Mouse (Mus musculus) CH12.LX (cell line): ENCODE results near the gene Anln.

Experiments used
- CTCF ChIP-seq, 2 experiments: IDR thresholded peaks in 1 of 2; conservative IDR thresholded peaks in 1 of 2; 2 replicates each; pipeline ENCODE4 v1.5.1; 2011 to 2012; ENCODE audit warnings: low read depth in 2 of 2, low read length in 2 of 2, improper control_type of control experiment in 1 of 2, inconsistent platforms in 1 of 2, mild to moderate bottlenecking in 1 of 2, moderate library complexity in 1 of 2
- EP300 ChIP-seq: IDR thresholded peaks from 2 replicates; pipeline ENCODE4 v1.6.1; 2011; ENCODE audit warnings: low read length, improper control_type of control experiment
- MAFK ChIP-seq: IDR thresholded peaks from 2 replicates; pipeline ENCODE4 v1.6.1; 2011; ENCODE audit warnings: low read length, improper control_type of control experiment; ENCODE audit not compliant: insufficient replicate concordance
- MAX ChIP-seq: IDR thresholded peaks from 2 replicates; pipeline ENCODE4 v1.6.1; 2011; ENCODE audit warnings: low read length, improper control_type of control experiment
- MXI1 ChIP-seq: IDR thresholded peaks from 2 replicates; pipeline ENCODE4 v1.6.1; 2011; ENCODE audit warnings: mild to moderate bottlenecking, low read depth, low read length, improper control_type of control experiment
- POLR2A ChIP-seq: IDR thresholded peaks from 2 replicates; pipeline ENCODE4 v1.6.1; 2011; ENCODE audit warnings: low read depth, mild to moderate bottlenecking, improper control_type of control experiment, low read length
- POLR2AphosphoS2 ChIP-seq: IDR thresholded peaks from 2 replicates; pipeline ENCODE4 v1.6.1; 2011; ENCODE audit warnings: low read depth, low read length, improper control_type of control experiment
- USF1 ChIP-seq: IDR thresholded peaks from 2 replicates; pipeline ENCODE4 v1.6.1; 2014; ENCODE audit warnings: low read depth, mild to moderate bottlenecking, inconsistent platforms, low read length, improper control_type of control experiment
- USF2 ChIP-seq: conservative IDR thresholded peaks from 2 replicates; pipeline ENCODE4 v1.6.1; 2011; ENCODE audit warnings: low read depth, low read length, improper control_type of control experiment
- ZKSCAN1 ChIP-seq: IDR thresholded peaks from 2 replicates; pipeline ENCODE4 v1.6.1; 2012; ENCODE audit warnings: low read depth, inconsistent platforms, low read length, improper control_type of control experiment, borderline replicate concordance

- TF ChIP-seq CTCF (conservative IDR thresholded peaks at IDR 0.05 in 1 of 2, IDR thresholded peaks at IDR 0.05 in 1 of 2; ENCODE audit: low read depth in 2 of 2, low read length in 2 of 2) (peak in 1 of 2 experiments; percentile 20; a peak in 1 of 4 replicates), MXI1 (no peak), USF1 (no peak), EP300 (no peak), POLR2AphosphoS2 (no peak), ZKSCAN1 (no peak), POLR2A (no peak), MAFK (no peak), MAX (no peak), USF2 (no peak)
Observed at GRCm38 (mm10) chr9:22353465-22353864, 35.5 kb downstream of the Anln start.
